Mouse (Mus musculus) E14TG2a.4 (cell line): Measurements from ENCODE around the gene Ksr1.

Experiments
- CTCF ChIP-seq: conservative IDR thresholded peaks from 2 replicates; pipeline ENCODE4 v1.5.1; 2014; ENCODE audit warnings: low read length
- POU5F1 ChIP-seq: IDR thresholded peaks from 2 replicates; pipeline ENCODE4 v1.6.1; 2014; ENCODE audit warnings: low read length, borderline replicate concordance

- no peak for TF ChIP-seq CTCF
- no peak for TF ChIP-seq POU5F1
Observed at GRCm38 (mm10) chr11:79181914-79182313, 35.7 kb upstream of the Ksr1 start.
